Mouse (Mus musculus): ENCODE measurements at regions not wholly inside any gene's neighbourhood (a gene's known extent, or its start where the extent isn't known, plus 50 kb on each side); places are given as distances from the start of the nearest gene placed in this dataset.

DNA sequence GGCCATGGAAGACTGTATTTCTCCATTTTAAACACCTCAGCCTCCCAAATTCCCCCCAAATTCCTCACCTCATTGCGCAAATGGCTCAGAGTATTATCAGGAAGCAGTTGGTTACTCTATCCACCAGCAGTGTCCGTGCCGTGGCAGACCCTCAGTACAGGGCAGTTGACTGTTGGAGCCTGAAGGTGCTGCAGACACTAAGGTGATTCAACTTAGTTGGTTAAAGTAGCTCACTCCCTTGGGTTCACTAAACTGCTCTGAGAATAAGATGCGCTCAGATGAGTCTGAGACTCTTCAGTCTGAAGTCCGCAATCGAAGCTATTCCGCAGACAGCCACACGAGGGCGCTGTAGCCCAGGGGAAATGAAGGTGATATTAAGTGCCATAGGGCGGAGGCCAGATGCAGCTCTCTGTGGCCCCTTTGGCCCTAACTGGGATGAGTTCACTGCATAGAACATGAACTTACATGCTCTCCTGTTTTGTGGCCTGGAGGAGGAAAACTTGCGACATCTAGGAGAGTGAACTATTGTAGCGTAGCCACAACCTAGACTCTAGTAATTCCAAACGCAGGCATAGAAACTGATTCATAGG lies 62.9 kb downstream of the Amer3 start:
- DNase-seq (ENCODE audit: low read depth), result peak; percentile 70

GRCm38 (mm10) chr1:34653963-34654644 lies 74.6 kb downstream of the Amer3 start:
- no peak for DNase-seq (ENCODE audit: low read depth)

DNA sequence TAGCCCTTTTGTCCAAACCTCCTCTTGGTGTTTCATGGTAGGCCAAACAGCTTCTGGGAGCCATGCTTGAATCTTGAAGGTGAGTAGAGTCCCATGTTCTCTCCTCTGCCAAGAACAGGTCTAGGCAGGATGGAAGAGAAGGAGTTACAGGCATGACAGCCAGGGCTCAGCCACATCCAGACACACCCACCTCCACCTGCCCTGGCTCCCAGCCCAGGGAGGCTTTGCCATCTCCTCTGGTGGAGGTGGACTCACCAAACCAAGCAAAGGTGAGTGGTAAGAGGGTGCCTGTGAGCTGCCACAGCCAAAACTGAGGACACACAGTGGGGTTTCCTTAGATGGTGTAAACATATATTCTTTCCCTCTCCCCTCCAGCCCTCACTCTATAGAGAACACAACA lies 78.0 kb downstream of the Amer3 start:
- no peak for DNase-seq (ENCODE audit: low read depth)

- DNase-seq (ENCODE audit: low read depth), result no peak
Measured at GRCm38 (mm10) chr1:34663875-34664547, 84.6 kb downstream of the Amer3 start.

DNA sequence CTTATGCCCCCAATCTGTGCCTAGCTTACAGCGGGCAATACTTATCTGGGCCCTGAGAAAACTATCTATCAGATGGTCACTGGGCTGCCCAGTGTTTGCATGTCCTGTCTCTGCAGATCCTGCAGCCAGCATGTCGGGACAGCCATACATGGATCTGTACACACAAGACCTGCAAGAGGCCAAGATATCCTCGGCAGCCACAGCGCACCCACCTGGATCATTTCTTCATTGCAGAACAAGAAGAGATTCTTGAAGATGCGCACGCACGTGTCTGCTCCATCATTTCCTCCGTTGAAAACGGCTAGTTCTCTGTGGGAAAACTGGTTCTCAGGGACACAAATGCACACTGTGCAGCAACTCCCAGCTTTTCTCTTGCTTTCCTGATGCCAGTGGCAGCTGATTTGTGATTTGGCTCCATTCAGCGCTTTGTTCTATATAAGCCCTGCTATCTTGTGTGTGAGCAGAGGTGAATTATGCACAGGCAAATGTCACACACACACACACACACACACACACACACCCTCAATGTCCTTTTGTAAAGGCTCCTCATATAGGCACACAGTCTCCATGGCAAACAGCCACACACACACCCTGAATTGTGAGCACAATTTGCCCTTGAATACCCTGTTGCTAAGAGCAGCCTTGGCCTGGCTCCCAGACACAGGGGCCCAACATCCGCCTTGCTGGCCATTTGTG lies 85.5 kb downstream of the Amer3 start:
- no peak for DNase-seq (ENCODE audit: low read depth)

GRCm38 (mm10) chr1:34665512-34665854 lies 86.0 kb downstream of the Amer3 start:
- no peak for DNase-seq (ENCODE audit: low read depth)

- DNase-seq (ENCODE audit: low read depth), result no peak
Measured at GRCm38 (mm10) chr1:34666226-34666662, 86.8 kb downstream of the Amer3 start.

DNA sequence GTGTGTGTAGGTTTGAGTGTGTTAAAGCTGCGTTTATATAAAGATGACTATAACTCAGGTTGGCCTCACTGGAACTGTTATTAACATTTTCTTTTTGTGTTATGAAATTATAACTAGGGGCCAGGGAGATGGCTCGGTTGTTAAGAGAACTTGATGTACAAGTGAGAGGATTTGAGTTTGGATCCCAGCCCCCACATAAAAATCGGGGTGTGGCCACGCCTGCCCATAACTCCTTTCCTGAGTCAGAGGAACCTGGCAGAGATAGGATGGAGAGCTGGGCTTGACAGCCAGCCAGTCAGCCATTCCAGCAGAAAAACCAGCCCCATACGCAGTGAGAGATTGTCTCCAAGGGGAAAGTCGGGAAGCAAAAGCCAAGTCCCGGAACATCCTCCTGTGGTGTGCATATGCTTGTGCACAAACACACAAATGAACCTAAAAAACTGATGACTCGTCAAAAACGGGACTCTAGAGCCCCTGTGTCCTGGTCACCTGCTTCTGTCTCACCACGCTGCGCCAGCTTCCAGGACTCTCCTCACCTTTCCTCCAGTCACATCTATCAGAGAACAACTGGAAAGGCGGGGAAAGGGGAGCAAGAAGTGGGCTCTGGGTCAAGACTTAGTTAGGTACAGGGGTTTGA lies 97.8 kb downstream of the Amer3 start:
- peak; percentile 21 for DNase-seq (ENCODE audit: low read depth)

- no peak for DNase-seq (ENCODE audit: low read depth)
Measured at GRCm38 (mm10) chr1:34677832-34678733, 98.6 kb downstream of the Amer3 start.

DNA sequence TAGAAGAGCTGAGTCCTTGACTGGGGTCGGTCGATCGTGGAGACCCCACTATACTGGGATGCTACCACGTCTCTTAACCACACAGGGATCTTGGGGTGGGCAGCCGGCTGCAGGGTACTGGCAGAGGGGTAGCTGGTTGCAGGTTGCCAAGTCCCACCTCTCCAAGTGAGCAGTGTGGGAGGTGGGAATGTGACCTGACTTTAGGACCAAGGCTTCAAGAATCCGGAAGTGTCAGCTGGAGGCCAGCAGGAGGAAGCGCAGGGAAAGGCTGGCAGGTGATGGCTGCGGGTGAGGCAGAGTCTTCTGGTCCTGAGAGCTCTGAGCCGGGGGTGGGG lies 99.2 kb downstream of the Amer3 start:
- DNase-seq (ENCODE audit: low read depth), result no peak

DNA sequence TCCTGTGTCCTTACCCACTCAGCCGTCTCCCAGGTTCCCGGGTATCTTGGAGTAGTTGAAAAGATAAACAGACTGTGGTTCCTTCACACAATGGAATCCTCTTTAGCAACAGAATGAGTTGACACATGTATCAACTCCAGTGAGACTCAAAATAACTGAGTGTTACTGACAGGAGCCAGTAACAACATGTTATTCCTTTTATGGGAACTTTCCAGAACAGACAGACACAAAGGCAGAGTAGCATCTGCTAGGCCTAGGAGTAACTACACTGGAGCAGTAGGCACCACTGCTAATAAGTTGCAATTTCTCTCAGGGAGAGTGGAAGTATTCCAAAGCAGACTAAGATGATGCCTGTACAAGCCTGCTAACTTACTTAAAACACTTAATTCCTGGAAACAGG lies 107.1 kb downstream of the Amer3 start:
- no peak for DNase-seq (ENCODE audit: low read depth)

DNA sequence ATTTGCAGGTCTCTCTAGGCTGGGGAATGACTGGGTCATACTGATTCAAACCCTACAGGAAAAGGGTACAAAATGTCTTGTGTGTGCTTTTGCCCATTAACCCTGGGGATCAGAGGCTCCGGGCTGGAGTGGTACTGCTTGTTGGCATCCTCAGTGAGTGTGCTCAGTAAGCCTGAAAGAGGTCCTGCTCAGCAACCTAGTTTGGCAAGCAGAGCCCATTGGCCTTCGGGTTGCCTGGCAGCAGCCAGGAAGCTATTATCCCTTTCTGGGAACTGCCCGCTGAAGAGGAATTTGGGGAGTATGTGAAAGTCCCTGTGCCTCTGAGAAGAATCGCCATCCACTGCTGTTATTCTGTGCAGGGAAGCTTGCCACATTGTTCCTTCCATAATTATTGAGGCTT lies 117.1 kb downstream of the Amer3 start:
- no peak for DNase-seq (ENCODE audit: low read depth)

GRCm38 (mm10) chr1:34700237-34701030 lies 121.0 kb downstream of the Amer3 start:
- DNase-seq (ENCODE audit: low read depth), result peak; percentile 50

GRCm38 (mm10) chr1:34701436-34701835 lies 122.0 kb downstream of the Amer3 start:
- no peak for DNase-seq (ENCODE audit: low read depth)

DNA sequence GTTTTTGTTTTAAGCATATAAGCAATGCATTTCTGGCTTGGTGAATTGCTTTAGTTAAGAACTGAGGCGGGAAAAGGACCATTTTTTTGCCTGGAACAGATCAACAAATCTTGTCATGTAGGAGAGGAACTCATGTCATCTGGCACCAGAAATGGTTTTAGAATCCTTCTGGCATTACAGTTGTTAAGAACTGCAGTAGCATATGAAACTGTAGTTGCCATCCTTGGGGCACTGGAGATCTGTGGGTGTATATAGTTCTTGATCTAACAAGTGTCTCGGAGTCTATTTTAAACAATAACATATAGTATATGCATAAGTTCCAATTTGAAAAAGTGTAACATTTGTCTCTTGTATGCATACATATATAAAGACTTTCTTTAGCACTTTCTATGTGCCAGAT lies 129.6 kb downstream of the Amer3 start:
- DNase-seq (ENCODE audit: low read depth), result no peak

- no peak for DNase-seq (ENCODE audit: low read depth)
Measured at GRCm38 (mm10) chr1:34722674-34723073, 120.2 kb downstream of the Fam168b start.

- DNase-seq (ENCODE audit: low read depth), result no peak
Measured at GRCm38 (mm10) chr1:34732156-34732555, 110.7 kb downstream of the Fam168b start.

DNA sequence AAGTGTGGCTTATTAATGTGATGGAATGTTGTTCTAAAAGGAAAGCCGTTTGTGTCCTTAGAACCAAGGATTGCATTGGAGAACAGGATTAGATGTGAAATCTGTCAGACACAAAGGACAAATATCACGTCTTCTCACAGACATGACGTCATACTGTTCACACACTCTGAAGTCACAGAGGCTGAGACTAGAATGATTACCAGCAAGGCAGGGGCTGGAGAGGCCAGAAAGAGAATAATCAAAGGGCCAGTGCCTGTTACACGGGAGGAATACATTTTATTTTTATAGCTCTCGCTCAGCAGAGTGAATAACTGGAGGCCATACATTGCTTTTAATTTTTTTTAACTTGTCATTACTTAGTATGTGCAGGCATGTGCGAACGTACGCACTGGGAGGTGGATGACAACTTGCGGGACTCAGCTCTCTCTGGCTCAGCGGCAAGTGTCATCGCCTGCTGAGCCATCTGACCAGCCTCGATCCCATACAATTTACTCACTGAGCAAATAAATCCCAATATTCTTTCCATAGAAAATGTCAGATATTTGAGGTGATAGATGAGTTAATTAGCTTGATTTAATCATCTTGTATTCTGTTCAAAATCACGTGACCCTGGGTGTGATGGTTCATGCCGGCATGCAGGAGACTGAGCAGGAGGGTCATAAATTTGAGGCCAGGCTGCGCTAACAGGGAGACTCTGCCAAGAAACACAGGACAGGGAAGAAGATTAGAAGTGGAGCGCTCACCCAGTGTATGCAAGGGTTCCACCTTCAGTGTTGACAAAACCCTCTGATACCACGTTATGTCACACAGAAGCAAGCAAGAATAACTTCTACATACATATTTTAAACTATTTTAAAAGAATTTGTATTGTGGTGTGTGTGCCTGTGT lies 109.6 kb downstream of the Fam168b start:
- DNase-seq (ENCODE audit: low read depth), result no peak

DNA sequence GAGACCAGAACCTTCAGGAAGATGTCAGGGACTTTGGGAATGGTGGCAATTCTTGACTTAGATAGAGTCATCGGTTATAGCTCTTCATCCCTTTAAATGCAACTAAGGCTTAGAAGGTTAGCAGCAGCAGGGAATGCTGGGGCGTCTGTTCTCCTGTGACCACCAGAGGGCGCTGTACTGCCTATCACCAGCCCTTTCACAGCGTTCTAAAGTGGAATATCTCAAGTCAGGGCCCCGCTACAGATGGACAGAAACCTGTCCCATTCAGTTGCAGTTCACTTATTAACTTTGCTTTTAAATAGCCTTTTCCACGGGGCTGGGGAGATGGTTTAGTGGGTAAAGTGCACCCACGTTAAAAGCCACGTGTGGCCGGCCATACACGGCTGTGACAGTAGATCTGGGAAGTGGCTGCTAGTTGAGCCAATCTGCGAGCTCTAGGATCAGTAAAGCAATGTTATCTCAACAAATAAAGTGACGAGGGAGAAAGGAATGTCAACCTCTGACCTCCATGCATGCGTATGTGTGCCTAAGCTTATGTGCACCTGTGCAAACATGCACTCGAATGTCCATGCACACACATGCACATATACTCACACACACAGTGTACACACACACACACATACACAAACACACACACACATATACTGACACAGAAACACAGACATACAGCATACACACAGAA lies 104.3 kb downstream of the Fam168b start:
- peak; percentile 60 for DNase-seq (ENCODE audit: low read depth)

All from NIH3T3 (cell line).